Mouse (Mus musculus) adrenal gland, postnatal 14 days (tissue): ENCODE data around the gene Gm16434. TPM values are rescaled to one million over a fixed set of nuclear protein-coding genes. Genes with fewer than 3 reads are reported as not detected.
"Not testable (repeated sequence)": the region's sequence is repeated elsewhere in the genome, so short reads cannot be mapped to it uniquely, and the experiment has no call there.

Source experiments
- DNase-seq: peaks from one replicate; pipeline ENCODE4 v3.0.0; 2021; ENCODE audit warnings: mixed read lengths
- long read RNA-seq, 2 experiments: library from polyadenylated mRNA; stranded (forward); transcript quantifications; one replicate each; pipeline ENCODE4 v2.0.0; 2021
- total RNA-seq: library from RNA; stranded (reverse); gene quantifications from 2 replicates; pipeline ENCODE4 v1.2.3, GENCODE M21; 2021

Gm16434 gene
- not detected in 2 replicates for total RNA-seq
- long read RNA-seq, experiment 1 = 0 reads
- long read RNA-seq, experiment 2 = 0 reads

DNA sequence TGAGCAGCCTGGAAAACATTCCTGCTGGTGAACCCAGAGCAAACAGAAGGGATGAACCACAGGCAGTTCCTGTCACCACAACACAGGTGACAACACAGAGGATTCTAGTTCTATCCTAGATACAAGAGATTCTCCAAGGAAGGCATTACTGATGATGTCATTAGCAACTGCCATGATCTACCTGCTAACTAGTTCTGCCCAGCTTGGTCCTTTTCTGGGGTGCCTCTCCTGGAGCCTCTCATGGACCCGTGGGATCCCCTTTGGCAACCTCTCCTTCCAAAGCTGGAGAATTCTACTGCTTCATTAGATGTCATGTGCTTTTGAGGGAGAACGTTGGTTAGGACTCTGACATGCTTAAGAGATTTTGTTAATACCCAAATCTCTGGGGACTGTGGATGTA, at the start of gene Gm16434:
Gene Gm16434 (minus strand): TSS at position 101 of the 400 bp plus-strand sequence.
- DNase-seq = not testable (repeated sequence)

DNA sequence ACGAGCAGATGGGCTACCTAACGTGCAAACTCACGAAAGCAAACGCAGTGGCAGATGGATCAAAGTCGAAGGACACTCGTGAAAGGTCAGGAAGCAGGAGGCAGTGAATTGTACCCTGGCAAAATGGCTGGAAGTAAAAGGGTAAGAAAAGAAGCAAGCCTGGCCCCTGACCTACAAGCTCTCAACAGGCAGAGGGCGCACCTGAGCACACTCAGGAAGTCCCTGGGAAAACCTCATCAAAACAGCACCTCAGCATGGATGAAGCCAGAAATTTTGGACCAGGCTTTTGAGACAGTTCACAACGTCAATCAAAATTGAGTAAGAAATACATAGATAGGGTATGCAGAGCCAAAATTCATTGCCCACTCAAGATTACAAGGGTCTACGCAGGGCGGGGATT, 49.2 kb upstream of the Gm16434 start:
- DNase-seq = not testable (repeated sequence)

DNA sequence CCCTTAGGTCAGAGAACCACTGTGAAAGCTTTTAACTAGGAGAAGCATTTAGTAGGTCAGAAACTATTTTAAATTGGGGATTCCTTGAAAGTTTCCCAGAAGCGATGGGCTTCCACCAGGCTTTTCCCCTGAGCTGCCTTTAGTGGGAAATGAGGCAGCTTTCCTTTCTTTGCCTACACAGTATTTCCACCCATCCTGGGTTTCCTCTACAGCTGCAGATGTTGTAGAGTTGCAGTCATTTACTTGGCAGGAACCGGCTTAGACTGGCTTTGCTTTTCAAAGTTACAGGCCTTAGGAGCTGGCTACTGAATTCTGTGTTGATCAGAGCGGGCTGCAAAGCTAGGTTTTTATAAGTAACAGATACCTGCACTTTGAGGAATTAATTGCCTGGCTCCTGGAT, 5.7 kb upstream of the Gm16434 start:
- DNase-seq = peak; percentile 3

DNA sequence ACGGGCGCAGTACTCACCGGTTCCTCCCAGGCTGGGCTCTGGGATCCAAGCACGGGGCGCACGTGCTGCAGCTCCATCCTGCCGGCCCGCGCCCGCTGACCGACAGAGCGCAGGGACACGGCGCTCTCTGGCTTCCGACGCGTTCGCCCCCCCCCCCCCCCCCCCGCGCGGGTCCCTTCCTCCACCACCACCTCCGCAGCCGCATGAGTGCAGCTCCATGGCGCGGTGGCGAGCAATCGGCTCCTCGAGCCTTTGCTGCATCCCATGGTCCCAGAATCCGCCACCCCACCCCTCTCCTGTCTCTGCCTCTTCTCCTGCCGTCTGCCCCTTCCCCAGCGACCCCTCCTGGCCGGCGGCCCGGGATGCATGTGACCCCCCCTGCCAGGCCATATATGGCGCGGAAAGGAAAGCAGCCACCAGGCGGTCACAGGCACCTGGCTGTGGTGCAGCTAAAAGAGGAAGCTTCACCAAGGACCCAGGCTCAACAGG, 19.8 kb downstream of the Gm16434 start, which contains the start of gene Gm3512:
Gene Gm3512 (minus strand): TSS at position 51 of the 489 bp plus-strand sequence.
- DNase-seq = peak; percentile 1

Other genes with a start within 250 kb of the Gm16434 start
- gene Gm6356, start 220.7 kb downstream of the Gm16434 start, total RNA-seq = not detected in 2 replicates
- gene Gm10406, start 167.1 kb downstream of the Gm16434 start, total RNA-seq = 0.37 TPM in 1 of 2 replicates, not detected in the other
- not detected in 2 replicates for gene Gm3685, start 149.6 kb downstream of the Gm16434 start, total RNA-seq
- 0.75 TPM in 1 of 2 replicates, not detected in the other for gene Gm3696, start 93.9 kb downstream of the Gm16434 start, total RNA-seq
- not detected in 2 replicates for gene Gm6676, start 69.1 kb downstream of the Gm16434 start, total RNA-seq
- 0.78 and 0.86 TPM in 2 replicates for gene Gm3512, start 20.0 kb downstream of the Gm16434 start, total RNA-seq
- gene Gm3727, start 70.2 kb upstream of the Gm16434 start, total RNA-seq = not detected in 2 replicates
- gene Gm3739, start 120.5 kb upstream of the Gm16434 start, total RNA-seq = 0.38 and 0.44 TPM in 2 replicates
- gene Gm5797, start 137.9 kb upstream of the Gm16434 start, total RNA-seq = not detected in 2 replicates
- not detected in 2 replicates for gene Gm8374, start 170.6 kb upstream of the Gm16434 start, total RNA-seq